Mouse (Mus musculus): ENCODE data around the gene Rac3.

DNA sequence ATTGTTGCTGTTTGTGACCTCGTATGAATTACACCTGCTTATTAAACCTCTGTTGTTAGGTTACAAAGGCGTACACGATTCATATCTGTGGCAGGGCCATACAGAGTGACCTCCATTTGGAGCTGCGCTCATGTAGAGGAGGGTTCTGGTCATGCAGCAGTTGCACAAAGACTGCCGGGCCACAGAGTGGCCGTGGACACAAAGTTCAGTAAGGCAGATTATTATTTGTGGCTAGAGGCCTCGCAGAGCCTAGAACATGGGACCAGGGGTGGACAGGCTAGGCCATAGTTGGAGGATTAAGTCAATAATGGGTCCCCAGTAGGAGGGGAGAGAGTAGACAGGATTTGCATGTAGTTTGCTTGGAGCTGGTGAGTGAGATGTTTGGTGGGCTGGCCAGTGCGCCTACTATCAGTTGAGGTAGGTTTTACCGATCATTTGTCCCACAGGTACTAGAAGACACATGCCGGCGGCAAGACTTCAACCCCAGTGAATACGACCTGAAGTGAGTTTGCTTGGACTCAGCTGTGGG is 47.6 kb upstream of the Rac3 start:
- TF ChIP-seq CTCF (IDR thresholded peaks at IDR 0.05; ENCODE audit: control insufficient read depth, insufficient read depth, insufficient read length) = no peak
- TF ChIP-seq MAX (IDR thresholded peaks at IDR 0.05) = no peak
- no peak for TF ChIP-seq MYOG (IDR thresholded peaks at IDR 0.05; ENCODE audit: control insufficient read depth, extremely low read depth, insufficient read length)

Measured in C2C12 (cell line).